Mouse (Mus musculus) thymus, postnatal 10 days (tissue): ENCODE data around the gene Slc44a3.

ENCODE experiments used
- DNase-seq, 2 experiments: peaks; one replicate each; pipeline ENCODE4 v3.0.0; 2021; ENCODE audit warnings: low spot score in 2 of 2

Slc44a3 gene

GRCm38 (mm10) chr3:121460473-121461193 lies 71.6 kb downstream of the Slc44a3 start:
- DNase-seq: no peak

- no peak for DNase-seq
Observed at GRCm38 (mm10) chr3:121458545-121459492, 73.4 kb downstream of the Slc44a3 start.

GRCm38 (mm10) chr3:121451404-121451803 lies 80.8 kb downstream of the Slc44a3 start:
- DNase-seq: no peak

- no peak for DNase-seq
Observed at GRCm38 (mm10) chr3:121449527-121449926, 82.7 kb downstream of the Slc44a3 start.

GRCm38 (mm10) chr3:121448606-121449005 lies 83.6 kb downstream of the Slc44a3 start:
- DNase-seq: no peak

- DNase-seq: no peak
Observed at GRCm38 (mm10) chr3:121448029-121448468, 84.2 kb downstream of the Slc44a3 start.

- DNase-seq: no peak
Observed at GRCm38 (mm10) chr3:121446454-121446853, 85.8 kb downstream of the Slc44a3 start.

GRCm38 (mm10) chr3:121444414-121444813 lies 87.8 kb downstream of the Slc44a3 start:
- DNase-seq: no peak

GRCm38 (mm10) chr3:121443861-121444271 lies 88.3 kb downstream of the Slc44a3 start:
- peak in 1 of 2 experiments; percentile 11 for DNase-seq

GRCm38 (mm10) chr3:121442288-121442687 lies 89.9 kb downstream of the Slc44a3 start:
- DNase-seq: no peak

GRCm38 (mm10) chr3:121441504-121441903 lies 90.7 kb downstream of the Slc44a3 start:
- DNase-seq: no peak

- no peak for DNase-seq
Observed at GRCm38 (mm10) chr3:121439623-121440161, 92.5 kb downstream of the Slc44a3 start.

- no peak for DNase-seq
Observed at GRCm38 (mm10) chr3:121437996-121438395, 94.2 kb downstream of the Slc44a3 start.

- DNase-seq: no peak
Observed at GRCm38 (mm10) chr3:121437070-121437469, 95.1 kb downstream of the Slc44a3 start.

- DNase-seq: no peak
Observed at GRCm38 (mm10) chr3:121435296-121435695, 96.9 kb downstream of the Slc44a3 start.

GRCm38 (mm10) chr3:121433968-121434533 lies 98.2 kb downstream of the Slc44a3 start:
- no peak for DNase-seq

GRCm38 (mm10) chr3:121433359-121433758 lies 98.8 kb downstream of the Slc44a3 start:
- DNase-seq: no peak

GRCm38 (mm10) chr3:121430289-121430936 lies 101.8 kb downstream of the Slc44a3 start:
- no peak for DNase-seq

- no peak for DNase-seq
Observed at GRCm38 (mm10) chr3:121429469-121429868, 102.7 kb downstream of the Slc44a3 start.

GRCm38 (mm10) chr3:121428696-121429259 lies 103.4 kb downstream of the Slc44a3 start:
- no peak for DNase-seq

GRCm38 (mm10) chr3:121428230-121428629 lies 104.0 kb downstream of the Slc44a3 start:
- no peak for DNase-seq
